Mouse (Mus musculus) frontal cortex, adult (tissue): Measurements from ENCODE around the gene Desi1.

Source experiments
- ATAC-seq: cut with Nextera tagmentation; 2 replicates; pipeline ENCODE4 v1.9.2; 2017; ENCODE audit warnings: mild to moderate bottlenecking, moderate library complexity, mixed read lengths; ENCODE audit not compliant: low TSS enrichment

Gene Desi1

GRCm38 (mm10) chr15:82033762-82034161, at the start of gene Desi1:
Desi1 (minus strand) TSS chr15:82033862.
- no peak for ATAC-seq

- ATAC-seq, result peak; percentile 72
These were observed 47.5 kb upstream of the Desi1 start for GRCm38 (mm10) chr15:82081161-82081560.

- ATAC-seq, result no peak
These were observed 46.2 kb upstream of the Desi1 start for GRCm38 (mm10) chr15:82079883-82080282.

GRCm38 (mm10) chr15:82073490-82073889, 39.8 kb upstream of the Desi1 start:
- no peak for ATAC-seq

- ATAC-seq, result peak; percentile 78
These were observed 38.3 kb upstream of the Desi1 start for GRCm38 (mm10) chr15:82071816-82072469.

GRCm38 (mm10) chr15:82069898-82070297, 36.2 kb upstream of the Desi1 start, which contains the start of gene Mei1:
Mei1 (plus strand) TSS chr15:82069996.
- ATAC-seq, result no peak

GRCm38 (mm10) chr15:82065511-82065910, 31.8 kb upstream of the Desi1 start:
- ATAC-seq, result peak; percentile 76; the same call in 1 of the 2 replicates

GRCm38 (mm10) chr15:82063909-82064308, 30.2 kb upstream of the Desi1 start:
- no peak for ATAC-seq

GRCm38 (mm10) chr15:82058719-82059201, 25.1 kb upstream of the Desi1 start, which contains the start of gene 4930407I10Rik:
4930407I10Rik (plus strand) TSS chr15:82059151.
- no peak for ATAC-seq

GRCm38 (mm10) chr15:82052544-82052943, 18.9 kb upstream of the Desi1 start:
- ATAC-seq, result no peak

GRCm38 (mm10) chr15:82047080-82047883, 13.6 kb upstream of the Desi1 start, which contains the start of gene Snu13:
Snu13 (minus strand) TSS chr15:82047598.
- ATAC-seq, result peak; percentile 93

GRCm38 (mm10) chr15:82046246-82046891, 12.7 kb upstream of the Desi1 start:
- 0 out of 2 replicates have a peak, but pooled peaks have one; percentile 17 for ATAC-seq

- no peak for ATAC-seq
These were observed 10.6 kb upstream of the Desi1 start for GRCm38 (mm10) chr15:82044166-82044784.

- ATAC-seq, result peak; percentile 76
These were observed 7.0 kb upstream of the Desi1 start for GRCm38 (mm10) chr15:82040650-82041049.

GRCm38 (mm10) chr15:82035904-82036689, 2.4 kb upstream of the Desi1 start:
- no peak for ATAC-seq

GRCm38 (mm10) chr15:82032386-82032785, 1.3 kb downstream of the Desi1 start:
- no peak for ATAC-seq

GRCm38 (mm10) chr15:82027726-82028125, 5.9 kb downstream of the Desi1 start:
- ATAC-seq, result no peak

GRCm38 (mm10) chr15:82027276-82027675, 6.4 kb downstream of the Desi1 start:
- ATAC-seq, result no peak

GRCm38 (mm10) chr15:82023965-82024635, 9.6 kb downstream of the Desi1 start:
- ATAC-seq, result no peak

GRCm38 (mm10) chr15:82022535-82023088, 11.1 kb downstream of the Desi1 start:
- no peak for ATAC-seq
